Mouse (Mus musculus) thymus, adult 2 months (tissue): ENCODE results near the gene Wdr11. TPM values are rescaled to one million over a fixed set of nuclear protein-coding genes. Genes with fewer than 3 reads are reported as not detected.

Experiments used
- DNase-seq: peaks from one replicate; pipeline ENCODE4 v3.0.0; 2021
- H3K27ac ChIP-seq: fragments of 200-500 bp; 2 replicates; pipeline ENCODE4 v1.5.1; 2012; ENCODE audit warnings: low read length, control low read depth; ENCODE audit not compliant: control insufficient read depth, insufficient read depth
- H3K27me3 ChIP-seq: fragments of 200-500 bp; 2 replicates; pipeline ENCODE4 v1.6.1; 2012; ENCODE audit warnings: mild to moderate bottlenecking, low read length, moderate library complexity, mixed read lengths; ENCODE audit not compliant: control insufficient read depth, insufficient read depth
- H3K36me3 ChIP-seq: fragments of 200-500 bp; 2 replicates; pipeline ENCODE4 v1.6.1; 2012; ENCODE audit warnings: mild to moderate bottlenecking, low read length, moderate library complexity; ENCODE audit not compliant: control insufficient read depth, insufficient read depth
- H3K4me1 ChIP-seq: fragments of 200-500 bp; replicated peaks from 2 replicates; pipeline ENCODE4 v1.6.1; 2012; ENCODE audit warnings: low read length; ENCODE audit not compliant: control insufficient read depth, insufficient read depth
- H3K4me3 ChIP-seq: fragments of 200-500 bp; 2 replicates; pipeline ENCODE4 v1.5.1; 2012; ENCODE audit warnings: mild to moderate bottlenecking, low read length, control low read depth, moderate library complexity; ENCODE audit not compliant: control insufficient read depth, insufficient read depth
- CTCF ChIP-seq: fragments of 200-500 bp; IDR thresholded peaks from 2 replicates; pipeline ENCODE4 v1.5.1; 2012; ENCODE audit warnings: mild to moderate bottlenecking, control low read depth, low read length, moderate library complexity, borderline replicate concordance; ENCODE audit not compliant: control insufficient read depth, poor library complexity, insufficient read depth; ENCODE audit errors: extremely low read depth
- POLR2A ChIP-seq: fragments of 200-500 bp; IDR thresholded peaks from 2 replicates; pipeline ENCODE4 v1.6.1; 2012; ENCODE audit warnings: mild to moderate bottlenecking, low read length, control low read depth, moderate library complexity; ENCODE audit not compliant: control insufficient read depth, poor library complexity, insufficient read depth; ENCODE audit errors: extremely low read depth
- WGBS: fragments of 180-500 bp; shearing (Covaris S2); methylation state at CpG from one replicate; pipeline ENCODE4 v1.1.7; 2018; 5-methylcytosine and 5-hydroxymethylcytosine counted together
- polyA plus RNA-seq: library from polyadenylated mRNA; depleted of rRNA; stranded (reverse); fragments of >200 nt; gene quantifications from 2 replicates; pipeline ENCODE4 v1.2.3, GENCODE M21; 2012

The Wdr11 gene
- polyA plus RNA-seq, 1 experiment = 20.4 TPM

DNA sequence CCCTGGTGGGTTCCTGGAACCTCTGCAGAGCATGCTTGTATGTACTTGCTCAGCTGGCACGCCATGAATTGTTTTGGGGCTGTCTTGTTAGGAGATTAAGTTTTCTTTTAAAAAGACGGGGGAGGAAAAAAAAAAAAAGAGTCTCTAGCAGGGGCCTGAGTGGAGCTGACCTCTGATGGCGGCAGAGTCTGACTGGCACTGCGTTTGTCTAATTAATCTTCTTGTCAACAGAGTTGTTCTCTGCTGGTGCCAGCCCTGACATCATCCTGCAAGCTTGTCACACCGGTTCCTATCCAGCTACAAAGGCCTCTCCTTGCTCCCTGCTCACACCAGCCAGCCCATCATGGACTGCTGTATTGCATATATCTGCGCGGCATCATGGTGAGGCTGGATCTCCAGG is 60.1 kb downstream of the Wdr11 start:
- Histone ChIP-seq H3K4me3 (no peak overlapping the region), H3K27ac (no peak overlapping the region), H3K27me3 (no peaks in the 10 kb centered on the region), H3K4me1 (no peaks in the 10 kb centered on the region), H3K36me3 (no peaks in the 10 kb centered on the region)
- no peak for DNase-seq
- TF ChIP-seq POLR2A (no peak), CTCF (no peak)
- WGBS = 72% methylated on average over 7 of the region's 7 CpGs

- Histone ChIP-seq H3K36me3 (no peaks in the 10 kb centered on the region), H3K27ac (no peak overlapping the region), H3K27me3 (no peaks in the 10 kb centered on the region), H3K4me3 (no peak overlapping the region), H3K4me1 (no peaks in the 10 kb centered on the region)
- 68% methylated on average over 9 of the region's 9 CpGs for WGBS
- DNase-seq = no peak
- no peak for TF ChIP-seq CTCF
- TF ChIP-seq POLR2A = no peak
These were observed 61.3 kb downstream of the Wdr11 start for GRCm38 (mm10) chr7:129652901-129653460.

GRCm38 (mm10) chr7:129653791-129654271 is 62.2 kb downstream of the Wdr11 start:
- H3K4me1 ChIP-seq = no peaks in the 10 kb centered on the region
- WGBS = 20% methylated on average over 11 of the region's 11 CpGs
- peak; percentile 53 for DNase-seq
- H3K27ac ChIP-seq = no peak overlapping the region
- no peak overlapping the region for H3K4me3 ChIP-seq
- TF ChIP-seq CTCF (peak; percentile 93), POLR2A (no peak)
- H3K36me3 ChIP-seq = no peaks in the 10 kb centered on the region
- no peaks in the 10 kb centered on the region for H3K27me3 ChIP-seq

GRCm38 (mm10) chr7:129654923-129655322 is 63.3 kb downstream of the Wdr11 start:
- H3K36me3 ChIP-seq = no peaks in the 10 kb centered on the region
- H3K4me1 ChIP-seq = no peaks in the 10 kb centered on the region
- WGBS = 79% methylated on average over 12 of the region's 12 CpGs
- no peak for TF ChIP-seq POLR2A
- no peak for TF ChIP-seq CTCF
- H3K4me3 ChIP-seq = no peak overlapping the region
- H3K27me3 ChIP-seq = no peaks in the 10 kb centered on the region
- no peak for DNase-seq
- H3K27ac ChIP-seq = no peak overlapping the region

DNA sequence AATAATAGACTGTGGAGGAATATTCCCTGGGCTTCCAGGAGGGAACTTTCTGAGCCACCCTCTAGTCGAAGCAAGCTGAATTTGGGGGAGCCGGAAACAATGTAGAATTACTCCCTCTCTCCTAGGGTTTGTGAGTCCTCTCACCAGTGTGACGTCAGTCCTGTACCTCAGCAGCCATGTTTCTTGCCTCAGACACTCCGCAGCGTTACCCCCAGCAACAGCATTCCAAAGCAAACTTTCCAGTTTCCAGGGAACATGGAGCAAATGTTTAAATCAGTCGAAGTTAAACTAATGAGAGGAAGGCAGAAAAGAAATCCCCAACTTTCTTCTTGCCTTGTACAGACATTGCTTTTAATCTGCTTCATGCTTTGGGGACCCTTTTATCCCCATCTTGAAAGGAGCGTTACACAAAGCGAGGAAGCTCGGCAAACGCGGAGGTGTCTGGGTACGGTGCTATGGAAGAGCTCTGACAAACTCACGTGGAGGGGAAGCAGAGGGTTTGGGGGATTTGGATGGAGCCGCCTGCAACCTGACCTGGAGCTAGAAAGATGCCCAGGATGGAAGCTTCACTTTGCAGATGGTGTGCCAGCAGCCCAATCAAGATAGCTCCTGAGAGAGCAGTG is 64.1 kb downstream of the Wdr11 start:
- DNase-seq = no peak
- TF ChIP-seq POLR2A = no peak
- TF ChIP-seq CTCF = no peak
- no peaks in the 10 kb centered on the region for H3K27me3 ChIP-seq
- H3K36me3 ChIP-seq = no peaks in the 10 kb centered on the region
- no peak overlapping the region for H3K27ac ChIP-seq
- no peak overlapping the region for H3K4me3 ChIP-seq
- 83% methylated on average over 14 of the region's 14 CpGs for WGBS
- H3K4me1 ChIP-seq = no peaks in the 10 kb centered on the region

- no peak for TF ChIP-seq CTCF
- no peak for TF ChIP-seq POLR2A
- H3K27me3 ChIP-seq = no peaks in the 10 kb centered on the region
- no peak overlapping the region for H3K4me3 ChIP-seq
- H3K4me1 ChIP-seq = no peaks in the 10 kb centered on the region
- 91% methylated on average over 8 of the region's 8 CpGs for WGBS
- no peak for DNase-seq
- no peak overlapping the region for H3K27ac ChIP-seq
- no peaks in the 10 kb centered on the region for H3K36me3 ChIP-seq
These were observed 66.2 kb downstream of the Wdr11 start for GRCm38 (mm10) chr7:129657867-129658266.

DNA sequence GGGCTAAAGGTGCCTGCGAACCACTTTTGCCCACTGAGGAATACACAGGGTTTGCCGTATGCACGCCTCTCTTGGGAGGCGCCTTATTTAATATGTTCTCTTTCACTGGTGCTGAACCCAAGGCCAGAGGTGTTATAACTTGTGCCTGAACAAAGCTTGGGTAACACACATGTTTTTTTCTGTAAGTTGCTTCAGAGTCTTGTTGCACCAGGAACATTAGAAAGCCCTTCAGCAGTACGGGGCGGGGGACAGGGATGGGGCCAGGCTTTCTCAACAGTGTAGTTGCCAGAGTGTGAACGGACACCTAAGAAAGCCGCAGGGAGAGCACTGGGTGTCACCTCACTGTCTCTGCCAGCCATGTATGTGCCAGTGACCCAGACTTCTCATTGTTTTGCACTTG is 68.1 kb downstream of the Wdr11 start:
- no peaks in the 10 kb centered on the region for H3K27me3 ChIP-seq
- no peaks in the 10 kb centered on the region for H3K4me1 ChIP-seq
- WGBS = 94% methylated on average over 8 of the region's 8 CpGs
- H3K4me3 ChIP-seq = no peak overlapping the region
- DNase-seq = no peak
- TF ChIP-seq POLR2A (no peak), CTCF (no peak)
- no peak overlapping the region for H3K27ac ChIP-seq
- no peaks in the 10 kb centered on the region for H3K36me3 ChIP-seq
